Mouse (Mus musculus) retina, postnatal 7 days (tissue): ENCODE measurements around the gene Abt1.
"Not testable (repeated sequence)": the region's sequence is repeated elsewhere in the genome, so short reads cannot be mapped to it uniquely, and the experiment has no call there.

Source experiments
- DNase-seq: peaks from one replicate; pipeline ENCODE4 v3.0.0-alpha.2; 2012; ENCODE audit warnings: low read depth, low spot score

The Abt1 gene

GRCm38 (mm10) chr13:23412630-23413521 lies 10.8 kb downstream of the Abt1 start:
- no peak for DNase-seq

- no peak for DNase-seq
Observed at GRCm38 (mm10) chr13:23412211-23412629, 11.4 kb downstream of the Abt1 start.

- DNase-seq: no peak
Observed at GRCm38 (mm10) chr13:23411311-23412210, 12.1 kb downstream of the Abt1 start.

GRCm38 (mm10) chr13:23410632-23411031 lies 13.0 kb downstream of the Abt1 start:
- DNase-seq: no peak

- no peak for DNase-seq
Observed at GRCm38 (mm10) chr13:23402626-23403025, 21.0 kb downstream of the Abt1 start.

- DNase-seq: no peak
Observed at GRCm38 (mm10) chr13:23401683-23402527, 21.8 kb downstream of the Abt1 start.

GRCm38 (mm10) chr13:23400771-23401682 lies 22.6 kb downstream of the Abt1 start:
- no peak for DNase-seq

- not testable (repeated sequence) for DNase-seq
Observed at GRCm38 (mm10) chr13:23396913-23397312, 26.8 kb downstream of the Abt1 start.

- no peak for DNase-seq
Observed at GRCm38 (mm10) chr13:23396246-23396703, 27.4 kb downstream of the Abt1 start.

- DNase-seq: no peak
Observed at GRCm38 (mm10) chr13:23395301-23396245, 28.1 kb downstream of the Abt1 start.

- no peak for DNase-seq
Observed at GRCm38 (mm10) chr13:23387548-23387947, 36.1 kb downstream of the Abt1 start.

- no peak for DNase-seq
Observed at GRCm38 (mm10) chr13:23383127-23383526, 40.5 kb downstream of the Abt1 start.

GRCm38 (mm10) chr13:23372433-23372832 lies 51.2 kb downstream of the Abt1 start:
- no peak for DNase-seq

- DNase-seq: no peak
Observed at GRCm38 (mm10) chr13:23370075-23370474, 53.6 kb downstream of the Abt1 start.

GRCm38 (mm10) chr13:23369421-23369765 lies 54.3 kb downstream of the Abt1 start:
- DNase-seq: no peak

GRCm38 (mm10) chr13:23368583-23369420 lies 54.9 kb downstream of the Abt1 start, which contains the start of gene Zfp322a:
Gene Zfp322a (minus strand): TSS chr13:23369208.
- DNase-seq: peak; percentile 86
